Mouse (Mus musculus): ENCODE measurements around the gene Cacna1c.

Gene Cacna1c

GRCm38 (mm10) chr6:118674781-118675180 is 521.4 kb downstream of the Cacna1c start:
- 70% methylated on average over 4 of the region's 4 CpGs for WGBS

GRCm38 (mm10) chr6:118673974-118674695 is 522.1 kb downstream of the Cacna1c start:
- 70% methylated on average over 12 of the region's 12 CpGs for WGBS

- 89% methylated on average over 4 of the region's 4 CpGs for WGBS
These were observed 542.9 kb downstream of the Cacna1c start for GRCm38 (mm10) chr6:118653331-118653730.

GRCm38 (mm10) chr6:118649121-118649783 is 547.0 kb downstream of the Cacna1c start:
- 69% methylated on average over 6 of the region's 6 CpGs for WGBS

GRCm38 (mm10) chr6:118646265-118647061 is 549.8 kb downstream of the Cacna1c start:
- 46% methylated on average over 14 of the region's 14 CpGs for WGBS

- 83% methylated on average over 12 of the region's 12 CpGs for WGBS
These were observed 551.4 kb downstream of the Cacna1c start for GRCm38 (mm10) chr6:118644866-118645265.

GRCm38 (mm10) chr6:118643541-118643940 is 552.7 kb downstream of the Cacna1c start:
- WGBS: 91% methylated on average over 2 of the region's 2 CpGs

- WGBS: 72% methylated on average over 6 of the region's 6 CpGs
These were observed 554.4 kb downstream of the Cacna1c start for GRCm38 (mm10) chr6:118641671-118642325.

GRCm38 (mm10) chr6:118639816-118640215 is 556.4 kb downstream of the Cacna1c start:
- 85% methylated on average over 2 of the region's 2 CpGs for WGBS

GRCm38 (mm10) chr6:118638911-118639310 is 557.3 kb downstream of the Cacna1c start:
- 93% methylated on average over 2 of the region's 2 CpGs for WGBS

GRCm38 (mm10) chr6:118632491-118632890 is 563.7 kb downstream of the Cacna1c start:
- WGBS: 50% methylated on average over 2 of the region's 2 CpGs

GRCm38 (mm10) chr6:118630006-118630405 is 566.2 kb downstream of the Cacna1c start:
- WGBS: 67% methylated on average over 4 of the region's 4 CpGs

- 52% methylated on average over 4 of the region's 4 CpGs for WGBS
These were observed 570.0 kb downstream of the Cacna1c start for GRCm38 (mm10) chr6:118626246-118626645.

GRCm38 (mm10) chr6:118623609-118624008 is 572.6 kb downstream of the Cacna1c start:
- 83% methylated on average over 3 of the region's 3 CpGs for WGBS

- WGBS: 51% methylated on average over 7 of the region's 7 CpGs
These were observed 574.4 kb downstream of the Cacna1c start for GRCm38 (mm10) chr6:118621866-118622265.

- WGBS: 94% methylated on average over 3 of the region's 3 CpGs
These were observed 574.8 kb downstream of the Cacna1c start for GRCm38 (mm10) chr6:118621406-118621805.

GRCm38 (mm10) chr6:118608906-118609305 is 587.3 kb downstream of the Cacna1c start:
- 67% methylated on average over 6 of the region's 6 CpGs for WGBS

- WGBS: 70% methylated on average over 7 of the region's 7 CpGs
These were observed 590.2 kb downstream of the Cacna1c start for GRCm38 (mm10) chr6:118605974-118606373.

GRCm38 (mm10) chr6:118603825-118604224 is 592.4 kb downstream of the Cacna1c start:
- WGBS: 93% methylated on average over 7 of the region's 7 CpGs

- 44% methylated on average over 9 of the region's 9 CpGs for WGBS
These were observed 600.5 kb downstream of the Cacna1c start for GRCm38 (mm10) chr6:118595681-118596055.

- WGBS: 50% methylated on average over 10 of the region's 10 CpGs
These were observed 601.2 kb downstream of the Cacna1c start for GRCm38 (mm10) chr6:118594833-118595680.

All from cerebral cortex, adult 2 months (tissue).